Mouse (Mus musculus): ENCODE measurements around the gene Psmd14. TPM values are rescaled to one million over a fixed set of nuclear protein-coding genes. Genes with fewer than 3 reads are reported as not detected.

The Psmd14 gene
- total and polyA plus RNA-seq, 3 experiments = 156 to 217 TPM; not detected in 1

GRCm38 (mm10) chr2:61662833-61663232 lies 48.7 kb upstream of the Psmd14 start:
- Histone ChIP-seq H3K4me3 (ENCODE audit: control insufficient read depth in 1 of 2, insufficient read depth in 1 of 2, low read depth in 2 of 2, low read length in 2 of 2) (no peak overlapping the region), H3K79me2 (ENCODE audit: control insufficient read depth, insufficient read depth, low read length, poor library complexity) (no peaks in the 10 kb centered on the region), H3K9me3 (replicated peaks; ENCODE audit: insufficient read depth, low read length) (no peaks in the 10 kb centered on the region), H3K27ac (ENCODE audit: control insufficient read depth, low read depth, low read length) (no peak overlapping the region), H3K36me3 (ENCODE audit: control insufficient read depth in 1 of 2, insufficient read depth in 2 of 2, low read length in 2 of 2) (peaks cover 0 to 14% of the 10 kb centered on the region in 2 experiments; a peak in 2 of 4 replicates), H3K9ac (ENCODE audit: control insufficient read depth, low read depth, low read length, poor library complexity, severe bottlenecking) (no peak overlapping the region), H3K4me1 (ENCODE audit: control insufficient read depth in 1 of 2, insufficient read depth in 2 of 2, low read length in 2 of 2) (peaks cover 6 to 9% of the 10 kb centered on the region in 2 experiments), H3K27me3 (ENCODE audit: control insufficient read depth in 1 of 2, insufficient read depth in 2 of 2, low read length in 2 of 2) (no peaks in the 10 kb centered on the region)
- TF ChIP-seq MXI1 (IDR thresholded peaks at IDR 0.05; ENCODE audit: low read depth, low read length) (no peak), MYB (IDR thresholded peaks at IDR 0.05; ENCODE audit: low read depth, low read length) (no peak), CTCF (IDR thresholded peaks at IDR 0.05 in 2 of 3, conservative IDR thresholded peaks at IDR 0.05 in 1 of 3; ENCODE audit: control insufficient read depth in 1 of 3, insufficient read depth in 1 of 3, low read depth in 2 of 3, low read length in 3 of 3, poor library complexity in 1 of 3, severe bottlenecking in 1 of 3) (no peak), SMC3 (IDR thresholded peaks at IDR 0.05; ENCODE audit: low read depth, low read length) (no peak), POLR2A (IDR thresholded peaks at IDR 0.05; ENCODE audit: control insufficient read depth in 1 of 2, insufficient read depth in 1 of 2, low read depth in 1 of 2, low read length in 2 of 2, poor library complexity in 1 of 2) (no peak), MAX (IDR thresholded peaks at IDR 0.05; ENCODE audit: low read length) (no peak), ZC3H11A (IDR thresholded peaks at IDR 0.05; ENCODE audit: low read depth, low read length) (no peak), MEF2A (IDR thresholded peaks at IDR 0.05; ENCODE audit: extremely low read depth, insufficient replicate concordance, low read depth, low read length, poor library complexity, severe bottlenecking) (no peak), ZNF384 (IDR thresholded peaks at IDR 0.05; ENCODE audit: low read depth, low read length) (no peak), USF2 (IDR thresholded peaks at IDR 0.05; ENCODE audit: borderline replicate concordance in 1 of 2, insufficient read depth in 1 of 2, low read depth in 1 of 2, low read length in 2 of 2) (no peak), GABPA (IDR thresholded peaks at IDR 0.05; ENCODE audit: low read depth, low read length) (no peak), ELF1 (IDR thresholded peaks at IDR 0.05; ENCODE audit: low read depth, low read length) (no peak), TCF12 (IDR thresholded peaks at IDR 0.05; ENCODE audit: low read depth, low read length) (no peak), ZMIZ1 (IDR thresholded peaks at IDR 0.05; ENCODE audit: low read depth, low read length) (no peak)
- DNase-seq (ENCODE audit: low read depth, low spot score) = no peak

- peaks cover 6 to 8% of the 10 kb centered on the region in 2 experiments for H3K4me1 ChIP-seq (ENCODE audit: control insufficient read depth in 1 of 2, insufficient read depth in 2 of 2, low read length in 2 of 2)
- no peaks in the 10 kb centered on the region for H3K27me3 ChIP-seq (ENCODE audit: control insufficient read depth in 1 of 2, insufficient read depth in 2 of 2, low read length in 2 of 2)
- peaks cover 0 to 6% of the 10 kb centered on the region in 2 experiments; a peak in 2 of 4 replicates for H3K36me3 ChIP-seq (ENCODE audit: control insufficient read depth in 1 of 2, insufficient read depth in 2 of 2, low read length in 2 of 2)
- TF ChIP-seq TCF12 (IDR thresholded peaks at IDR 0.05; ENCODE audit: low read depth, low read length) (no peak), ZKSCAN1 (IDR thresholded peaks at IDR 0.05; ENCODE audit: low read depth, low read length) (no peak), EP300 (IDR thresholded peaks at IDR 0.05; ENCODE audit: low read depth in 1 of 2, low read length in 2 of 2) (no peak), MYC (IDR thresholded peaks at IDR 0.05; ENCODE audit: low read depth, low read length) (no peak), USF1 (IDR thresholded peaks at IDR 0.05; ENCODE audit: low read depth, low read length) (no peak)
- H3K9me3 ChIP-seq (replicated peaks; ENCODE audit: insufficient read depth, low read length) = no peaks in the 10 kb centered on the region
- no peak overlapping the region for H3K9ac ChIP-seq (ENCODE audit: control insufficient read depth, low read depth, low read length, poor library complexity, severe bottlenecking)
- no peak for DNase-seq (ENCODE audit: low read depth, low spot score)
- H3K27ac ChIP-seq (ENCODE audit: control insufficient read depth, low read depth, low read length) = no peak overlapping the region
- no peak overlapping the region for H3K4me3 ChIP-seq (ENCODE audit: control insufficient read depth in 1 of 2, insufficient read depth in 1 of 2, low read depth in 2 of 2, low read length in 2 of 2)
- no peaks in the 10 kb centered on the region for H3K79me2 ChIP-seq (ENCODE audit: control insufficient read depth, insufficient read depth, low read length, poor library complexity)
These were observed 47.8 kb upstream of the Psmd14 start for GRCm38 (mm10) chr2:61663573-61664241.

Data from MEL (cell line).